Mouse (Mus musculus) testis, adult 2 months (tissue): ENCODE results near the gene Synj1. TPM values are rescaled to one million over a fixed set of nuclear protein-coding genes. Genes with fewer than 3 reads are reported as not detected.
A peak's percentile ranks its signal among the peaks of the same experiment; 100 is the strongest.

Source experiments
- H3K27ac ChIP-seq: fragments of 200-500 bp; 2 replicates; pipeline ENCODE4 v1.5.1; 2012; ENCODE audit warnings: low read depth, low read length; ENCODE audit not compliant: control insufficient read depth, insufficient read depth
- H3K27me3 ChIP-seq: fragments of 200-500 bp; 2 replicates; pipeline ENCODE4 v1.6.1; 2012; ENCODE audit warnings: mild to moderate bottlenecking, low read length, moderate library complexity; ENCODE audit not compliant: control insufficient read depth, insufficient read depth
- H3K36me3 ChIP-seq: fragments of 200-500 bp; 2 replicates; pipeline ENCODE4 v1.6.1; 2012; ENCODE audit warnings: mild to moderate bottlenecking, low read length; ENCODE audit not compliant: control insufficient read depth, insufficient read depth
- H3K4me1 ChIP-seq: fragments of 200-500 bp; 2 replicates; pipeline ENCODE4 v1.6.1; 2012; ENCODE audit warnings: low read length; ENCODE audit not compliant: control insufficient read depth, insufficient read depth
- H3K4me3 ChIP-seq: fragments of 200-500 bp; 2 replicates; pipeline ENCODE4 v1.5.1; 2012; ENCODE audit warnings: low read depth, mild to moderate bottlenecking, low read length, moderate library complexity, mixed read lengths; ENCODE audit not compliant: control insufficient read depth
- CTCF ChIP-seq: fragments of 200-500 bp; IDR thresholded peaks from 2 replicates; pipeline ENCODE4 v1.5.1; 2012; ENCODE audit warnings: low read depth, mild to moderate bottlenecking, inconsistent platforms, low read length, moderate library complexity; ENCODE audit not compliant: control insufficient read depth, insufficient read depth, insufficient replicate concordance
- POLR2A ChIP-seq: fragments of 200-500 bp; IDR thresholded peaks from 2 replicates; pipeline ENCODE4 v1.6.1; 2012; ENCODE audit warnings: low read depth, mild to moderate bottlenecking, inconsistent platforms, low read length, moderate library complexity; ENCODE audit not compliant: control insufficient read depth
- polyA plus RNA-seq: library from polyadenylated mRNA; depleted of rRNA; stranded (reverse); fragments of >200 nt; gene quantifications from 2 replicates; pipeline ENCODE4 v1.2.3, GENCODE M21; 2012

Gene Synj1
- polyA plus RNA-seq, 1 experiment, result 18.9 TPM

GRCm38 (mm10) chr16:91029161-91029743 is 18.1 kb upstream of the Synj1 start:
- no peaks in the 10 kb centered on the region for H3K4me1 ChIP-seq
- TF ChIP-seq POLR2A, result no peak
- TF ChIP-seq CTCF, result no peak
- no peak overlapping the region for H3K27ac ChIP-seq
- no peak overlapping the region for H3K4me3 ChIP-seq
- H3K27me3 ChIP-seq, result no peaks in the 10 kb centered on the region
- H3K36me3 ChIP-seq, result peaks cover 2% of the 10 kb centered on the region

- peaks cover 2% of the 10 kb centered on the region for H3K36me3 ChIP-seq
- TF ChIP-seq POLR2A, result no peak
- no peak for TF ChIP-seq CTCF
Measured at GRCm38 (mm10) chr16:91026290-91026689, 15.2 kb upstream of the Synj1 start.

GRCm38 (mm10) chr16:91023384-91023783 is 12.3 kb upstream of the Synj1 start:
- Histone ChIP-seq H3K4me3 (no peak overlapping the region), H3K27me3 (no peaks in the 10 kb centered on the region), H3K4me1 (no peaks in the 10 kb centered on the region), H3K27ac (no peak overlapping the region), H3K36me3 (no peaks in the 10 kb centered on the region; the same call in none of the 2 replicates)
- TF ChIP-seq CTCF (peak; percentile 25; the same call in 1 of the 2 replicates), POLR2A (no peak)

More at GRCm38 (mm10) chr16:91026290-91026689, 15.2 kb upstream of the Synj1 start:
- no peaks in the 10 kb centered on the region for H3K27me3 ChIP-seq
- H3K4me3 ChIP-seq, result no peak overlapping the region
- no peak overlapping the region for H3K27ac ChIP-seq
- H3K4me1 ChIP-seq, result no peaks in the 10 kb centered on the region

- Histone ChIP-seq H3K27me3 (no peaks in the 10 kb centered on the region), H3K36me3 (no peaks in the 10 kb centered on the region; the same call in none of the 2 replicates), H3K4me3 (no peak overlapping the region), H3K27ac (no peak overlapping the region), H3K4me1 (no peaks in the 10 kb centered on the region)
- TF ChIP-seq CTCF (no peak), POLR2A (no peak)
Measured at GRCm38 (mm10) chr16:91020842-91021483, 9.9 kb upstream of the Synj1 start.

- no peak overlapping the region for H3K27ac ChIP-seq
- H3K4me1 ChIP-seq, result no peaks in the 10 kb centered on the region
- H3K36me3 ChIP-seq, result no peaks in the 10 kb centered on the region; the same call in 1 of the 2 replicates
- H3K27me3 ChIP-seq, result no peaks in the 10 kb centered on the region
- TF ChIP-seq POLR2A (no peak), CTCF (no peak)
- H3K4me3 ChIP-seq, result no peak overlapping the region
Measured at GRCm38 (mm10) chr16:91019476-91019875, 8.4 kb upstream of the Synj1 start.

DNA sequence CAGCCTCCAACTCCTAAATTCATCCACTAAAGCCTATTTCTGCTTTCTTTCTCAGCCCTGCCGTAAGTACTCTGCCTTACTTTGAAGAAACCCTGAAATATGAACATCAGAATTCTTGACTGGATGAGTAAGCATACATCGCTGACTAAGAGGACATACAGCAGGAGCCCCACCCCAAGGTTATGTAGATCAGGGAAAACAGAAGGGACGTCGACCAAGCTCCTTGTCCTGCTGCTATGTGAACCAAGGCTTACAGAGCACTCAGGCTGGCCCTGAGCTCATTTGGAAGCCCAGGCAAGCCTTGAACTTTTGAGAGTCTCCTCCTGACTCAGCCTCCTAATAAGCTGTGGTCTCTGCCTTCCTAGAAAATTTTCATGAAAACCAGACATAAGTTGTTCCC is 4.7 kb upstream of the Synj1 start:
- Histone ChIP-seq H3K27me3 (no peaks in the 10 kb centered on the region), H3K36me3 (no peaks in the 10 kb centered on the region; the same call in 1 of the 2 replicates), H3K4me3 (no peak overlapping the region), H3K4me1 (no peaks in the 10 kb centered on the region), H3K27ac (no peak overlapping the region)
- TF ChIP-seq POLR2A, result no peak
- no peak for TF ChIP-seq CTCF

- TF ChIP-seq CTCF (no peak), POLR2A (no peak)
- peak overlapping the region; percentile 92 for H3K27ac ChIP-seq
- H3K4me3 ChIP-seq, result peak overlapping the region; percentile 91
- no peaks in the 10 kb centered on the region for H3K36me3 ChIP-seq
- H3K27me3 ChIP-seq, result no peaks in the 10 kb centered on the region
- peaks cover 4% of the 10 kb centered on the region; the same call in 1 of the 2 replicates for H3K4me1 ChIP-seq
Measured at GRCm38 (mm10) chr16:91011847-91012246, 739 bp upstream of the Synj1 start.
